ENCODE assay signal across 9 mouse cellular contexts in the genomic region with DNA sequence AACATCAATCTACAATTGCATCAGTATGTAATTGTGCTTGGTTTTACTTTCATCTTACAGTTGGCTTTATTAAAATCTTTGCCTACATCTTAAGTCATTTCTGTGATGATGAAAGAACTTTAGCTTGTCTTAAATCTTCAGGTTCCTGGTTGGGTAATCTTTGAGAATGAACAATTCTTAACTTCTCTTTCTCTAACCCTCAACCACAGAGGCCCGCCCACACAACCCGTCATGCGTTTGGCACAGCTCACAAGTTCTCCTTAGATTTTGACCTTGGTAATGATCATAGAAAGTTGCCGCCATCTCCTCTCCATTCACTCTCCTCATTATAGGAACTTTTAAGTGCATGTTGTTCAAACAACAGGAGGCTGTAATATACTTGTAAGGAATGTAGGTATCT. TPM values are rescaled to one million over a fixed set of nuclear protein-coding genes. Genes with fewer than 3 reads are reported as not detected.
DNase-seq lines count a peak whose midpoint lies in the region; ATAC-seq and TF ChIP-seq lines count a peak whose summit lies in the region.
"Had no signal": no experiment of that assay in that cellular context is flagged by ENCODE, and none has a peak within 500 bp of the region (broad histone marks: within the 10 kb centered on the region; RNA-seq: fewer than 3 reads in every experiment).

No protein-coding gene starts in this region.

- no peak for TF ChIP-seq CTCF in kidney, adult 2 months (conservative IDR thresholded peaks at IDR 0.05; ENCODE audit: insufficient read depth, insufficient read length, low read depth, low read length)

- DNase-seq in spleen, postnatal 36 days (ENCODE audit: low spot score in 2 of 2): peak; percentile 13 to 18
- DNase-seq in spleen, postnatal 14 days (ENCODE audit: low spot score in 2 of 2): no peak
- peak; percentile 50 for DNase-seq in induced T-regulatory cell, adult 2 months (ENCODE audit: low read depth)
- DNase-seq in cerebellum, adult 8-10 months: no peak
- DNase-seq in gastrocnemius, postnatal 25 days: no peak
- DNase-seq in gastrocnemius, adult 18-20 months (ENCODE audit: low spot score): no peak
- no peak for DNase-seq in kidney, adult 2 months

- peaks cover 5% of the 10 kb centered on the region; the same call in 1 of the 2 replicates for H3K4me1 ChIP-seq in kidney, adult 2 months (ENCODE audit: control insufficient read depth, insufficient read depth, low read length)

- peak; percentile 97 for ATAC-seq in megakaryocyte progenitor cell, adult 5-6 weeks (replicated peaks; ENCODE audit: poor library complexity)

- H3K4me3 ChIP-seq in kidney, adult 2 months (ENCODE audit: insufficient read depth, low read depth, low read length): no peak overlapping the region
- H3K4me3 ChIP-seq: lung, embryonic 15.5 days had no signal

- no peak for TF ChIP-seq POLR2A in kidney, adult 2 months (IDR thresholded peaks at IDR 0.05; ENCODE audit: low read depth, low read length)

- H3K36me3 ChIP-seq in kidney, adult 2 months (ENCODE audit: control insufficient read depth, insufficient read depth, low read length): no peaks in the 10 kb centered on the region
- H3K36me3 ChIP-seq: lung, embryonic 15.5 days had no signal

- H3K27ac ChIP-seq in kidney, adult 2 months (ENCODE audit: insufficient read depth, low read depth, low read length): no peak overlapping the region
- H3K27ac ChIP-seq: lung, embryonic 15.5 days had no signal

- H3K27me3 ChIP-seq in kidney, adult 2 months (replicated peaks; ENCODE audit: control insufficient read depth, insufficient read depth, low read length): no peaks in the 10 kb centered on the region
- H3K27me3 ChIP-seq: lung, embryonic 15.5 days had no signal

- WGBS in kidney, adult 2 months: 49% methylated on average over 4 of the region's 4 CpGs

RNA-seq across cellular contexts. Expression of a gene that starts 18.0 kb away (rescaled TPM):
- total RNA-seq in megakaryocyte progenitor cell, adult 5-6 weeks (2015): 8.6 and 11.2 TPM in 2 replicates
- 8.5 and 9.6 TPM in 2 replicates for total RNA-seq in megakaryocyte progenitor cell, adult 5-6 weeks (2017)
- total RNA-seq in gastrocnemius, postnatal 25 days (2021): 1 to 10 TPM; 1.7 to 2.5 TPM
- 1 to 10 TPM; 1.7 to 3.3 TPM for total RNA-seq in gastrocnemius, adult 18-20 months (2021)
- polyA plus RNA-seq in kidney, adult 2 months (2012; rRNA removed): 4.1 and 6.9 TPM in 2 replicates

Comparison
In these comparisons a context has a peak if more than half of its experiments do, and no peak if none do; other contexts are left out.
1. DNase-seq: peak in spleen, postnatal 36 days (2 of 2) and induced T-regulatory cell, adult 2 months (single experiment); none in spleen, postnatal 14 days (0 of 2), cerebellum, adult 8-10 months (single experiment), gastrocnemius, postnatal 25 days (single experiment), gastrocnemius, adult 18-20 months (single experiment) and kidney, adult 2 months (single experiment).